ENCODE assay signal across 8 mouse cellular contexts in the genomic region with DNA sequence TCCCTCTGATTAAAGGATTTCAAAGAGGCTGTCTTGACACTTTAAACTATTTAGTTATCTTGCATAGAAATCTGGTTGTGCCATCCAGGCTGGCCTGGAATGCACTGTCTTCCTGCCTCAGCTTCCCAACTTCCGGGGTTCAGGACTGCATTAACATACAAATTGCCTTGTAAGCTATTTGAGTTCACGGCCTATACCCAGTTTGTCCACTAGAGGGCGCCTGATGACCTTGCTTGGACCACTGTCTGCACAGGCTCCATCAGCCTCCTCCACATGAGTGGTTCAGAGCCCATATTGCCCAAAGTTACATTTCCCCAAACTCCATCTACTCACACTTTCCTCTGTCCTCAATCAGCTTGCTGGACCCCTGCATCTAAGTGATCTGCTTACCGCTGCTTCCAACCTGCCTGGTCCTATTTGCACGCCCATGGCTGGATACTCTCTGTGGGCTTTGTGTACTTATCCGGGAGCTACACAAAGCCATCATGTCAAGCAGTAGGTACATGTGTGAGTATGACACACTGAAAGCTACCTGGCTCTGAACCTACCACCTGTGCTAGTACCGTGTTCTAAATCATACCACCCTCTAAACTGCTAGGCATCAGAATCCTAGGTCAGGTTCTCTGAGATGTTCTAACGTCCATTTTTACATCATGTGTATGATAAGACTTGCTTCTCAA. TPM values are rescaled to one million over a fixed set of nuclear protein-coding genes. Genes with fewer than 3 reads are reported as not detected.
DNase-seq lines count a peak whose midpoint lies in the region; ATAC-seq lines count a peak whose summit lies in the region.

No protein-coding gene starts in this region.

- H3K4me2 ChIP-seq in intestine, embryonic 15.5 days (replicated peaks), result no peak overlapping the region
- no peak overlapping the region for H3K4me2 ChIP-seq in midbrain, embryonic 12.5 days (replicated peaks)

- peak; percentile 82 for DNase-seq in adrenal gland, adult 2 months
- peak; percentile 96 for DNase-seq in embryo, embryonic 10.5 days (ENCODE audit: low spot score)
- DNase-seq in gastrocnemius, postnatal 25 days, result peak; percentile 58
- peak; percentile 84 to 92 for DNase-seq in left cerebral cortex, postnatal 25 days (ENCODE audit: low spot score in 2 of 2)
- DNase-seq in skeletal muscle tissue, adult 2 months (ENCODE audit: low read depth, low spot score), result peak; percentile 83
- peak; percentile 85 for DNase-seq in yolk sac, embryonic 10.5 days (ENCODE audit: low spot score)

- no peaks in the 10 kb centered on the region for H3K9me3 ChIP-seq in intestine, embryonic 15.5 days
- no peaks in the 10 kb centered on the region for H3K9me3 ChIP-seq in midbrain, embryonic 12.5 days

- WGBS in intestine, embryonic 15.5 days, result 52% methylated on average over 8 of the region's 8 CpGs
- WGBS in midbrain, embryonic 12.5 days, result 53% methylated on average over 8 of the region's 8 CpGs

- H3K27me3 ChIP-seq in intestine, embryonic 15.5 days (replicated peaks), result no peaks in the 10 kb centered on the region
- no peaks in the 10 kb centered on the region for H3K27me3 ChIP-seq in midbrain, embryonic 12.5 days

- no peak overlapping the region for H3K9ac ChIP-seq in intestine, embryonic 15.5 days
- H3K9ac ChIP-seq in midbrain, embryonic 12.5 days (replicated peaks), result no peak overlapping the region

- peaks cover 7% of the 10 kb centered on the region; the same call in 1 of the 2 replicates for H3K4me1 ChIP-seq in intestine, embryonic 15.5 days (replicated peaks)
- no peaks in the 10 kb centered on the region for H3K4me1 ChIP-seq in midbrain, embryonic 12.5 days

- H3K36me3 ChIP-seq in intestine, embryonic 15.5 days, result peaks cover 15% of the 10 kb centered on the region
- no peaks in the 10 kb centered on the region for H3K36me3 ChIP-seq in midbrain, embryonic 12.5 days

- peak; percentile 78 for ATAC-seq in intestine, embryonic 15.5 days
- ATAC-seq in midbrain, embryonic 12.5 days (ENCODE audit: low FRiP score, low read depth), result peak; percentile 87

- no peak overlapping the region for H3K4me3 ChIP-seq in intestine, embryonic 15.5 days (replicated peaks)
- no peak overlapping the region for H3K4me3 ChIP-seq in midbrain, embryonic 12.5 days

- no peak overlapping the region for H3K27ac ChIP-seq in intestine, embryonic 15.5 days
- H3K27ac ChIP-seq in midbrain, embryonic 12.5 days (replicated peaks), result no peak overlapping the region

- intact Hi-C loops in left cerebral cortex, postnatal 25 days (cut with DNase I), result loop anchor here (1.0 to 10.0 kb wide), 2 partner anchors 125 to 325 kb away; no protein-coding TSS in a partner anchor

RNA-seq across cellular contexts. Expression of a gene that starts 41.2 kb away (rescaled TPM):
- total RNA-seq in adrenal gland, adult 2 months (2021), result 10 to 100 TPM; 15.3 to 16.5 TPM
- polyA plus RNA-seq in adrenal gland, adult 2 months (2012; rRNA removed), result 1.6 TPM in 2 replicates
- 10 to 100 TPM; 12.4 to 12.9 TPM for total RNA-seq in gastrocnemius, postnatal 25 days (2021)
- polyA plus RNA-seq in intestine, embryonic 15.5 days (2015; fragmentation: Nextera tagmentation; extraction: Ambion mirVana), result 23.2 and 25.8 TPM in 2 replicates
- 10 to 100 TPM; 22.0 to 22.4 TPM for total RNA-seq in left cerebral cortex, postnatal 25 days (2021)
- 43.0 and 47.0 TPM in 2 replicates for polyA plus RNA-seq in midbrain, embryonic 12.5 days (2016; fragmentation: Nextera tagmentation; extraction: Ambion mirVana)

RNA-seq across cellular contexts. Expression of a gene that starts 41.3 kb away (rescaled TPM):
- 10 to 100 TPM; 31.7 to 32.2 TPM for total RNA-seq in adrenal gland, adult 2 months (2021)
- polyA plus RNA-seq in adrenal gland, adult 2 months (2012; rRNA removed), result 20.4 and 21.2 TPM in 2 replicates
- 10 to 100 TPM; 10.2 to 10.5 TPM for total RNA-seq in gastrocnemius, postnatal 25 days (2021)
- polyA plus RNA-seq in intestine, embryonic 15.5 days (2015; fragmentation: Nextera tagmentation; extraction: Ambion mirVana), result 8.3 and 9.1 TPM in 2 replicates
- 10 to 100 TPM; 39.5 to 41.8 TPM for total RNA-seq in left cerebral cortex, postnatal 25 days (2021)
- 15.6 and 16.6 TPM in 2 replicates for polyA plus RNA-seq in midbrain, embryonic 12.5 days (2016; fragmentation: Nextera tagmentation; extraction: Ambion mirVana)

RNA-seq across cellular contexts. Expression of a gene that starts 57.1 kb away (rescaled TPM):
- total RNA-seq in adrenal gland, adult 2 months (2021), result 10 to 100 TPM; 20.0 to 37.1 TPM
- 15.4 and 16.0 TPM in 2 replicates for polyA plus RNA-seq in adrenal gland, adult 2 months (2012; rRNA removed)
- total RNA-seq in gastrocnemius, postnatal 25 days (2021), result 1 to 10 TPM; 1.7 to 5.9 TPM
- polyA plus RNA-seq in intestine, embryonic 15.5 days (2015; fragmentation: Nextera tagmentation; extraction: Ambion mirVana), result 54.5 and 58.0 TPM in 2 replicates
- 10 to 100 TPM; 53.9 to 54.4 TPM for total RNA-seq in left cerebral cortex, postnatal 25 days (2021)
- polyA plus RNA-seq in midbrain, embryonic 12.5 days (2016; fragmentation: Nextera tagmentation; extraction: Ambion mirVana), result 7.2 and 7.9 TPM in 2 replicates
